In the genomic region with DNA sequence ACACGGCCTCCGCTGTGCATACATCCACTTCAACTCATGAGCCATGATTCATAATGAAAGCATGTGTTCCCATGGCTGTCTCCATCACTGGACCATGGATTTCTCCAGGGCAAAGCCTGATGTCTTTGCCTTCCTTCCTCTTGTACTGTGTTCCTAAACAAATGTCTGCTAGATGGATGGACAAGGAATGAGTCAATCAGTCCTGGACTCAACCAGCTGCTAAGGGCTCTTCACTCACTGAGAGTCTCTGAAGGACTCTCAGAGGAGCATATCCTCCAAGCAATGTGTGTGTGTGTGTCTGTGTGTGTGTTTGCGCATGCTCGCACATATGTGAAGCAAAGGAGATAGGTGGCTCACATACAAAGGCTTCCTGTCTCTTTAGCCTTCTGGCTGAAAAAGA, we compare ENCODE assay signal across 21 mouse cellular contexts.
DNase-seq lines count a peak whose midpoint lies in the region; ATAC-seq and TF ChIP-seq lines count a peak whose summit lies in the region.
"Had no signal": no experiment of that assay in that cellular context is flagged by ENCODE, and none has a peak within 500 bp of the region (broad histone marks: within the 10 kb centered on the region; RNA-seq: fewer than 3 reads in every experiment).

No protein-coding gene starts in this region.

- H3K36me3 ChIP-seq in lung, postnatal 0 days (ENCODE audit: insufficient read depth, low read length) = no peaks in the 10 kb centered on the region
- H3K36me3 ChIP-seq: embryonic facial prominence, embryonic 12.5 days; embryonic facial prominence, embryonic 15.5 days; forebrain, embryonic 15.5 days; heart, embryonic 10.5 days; hindbrain, embryonic 12.5 days; hindbrain, embryonic 15.5 days had no signal

- DNase-seq in lung, adult 18-20 months = peak; percentile 33 to 51
- DNase-seq in lung, adult 2 months = no peak
- peak; percentile 74 for DNase-seq in lung, postnatal 0 days (ENCODE audit: low spot score)
- DNase-seq in lung, postnatal 25 days (ENCODE audit: low spot score) = peak; percentile 51
- peak; percentile 48 for DNase-seq in naive thymus-derived CD4-positive, alpha-beta T cell, adult 2 months (ENCODE audit: low read depth)
- DNase-seq in yolk sac, embryonic 10.5 days (ENCODE audit: low spot score) = no peak
- DNase-seq in right cerebral cortex, postnatal 10 days (ENCODE audit: low spot score in 2 of 2) = no peak
- DNase-seq: adrenal gland, adult 2 months; adrenal gland, postnatal 14 days; cerebellum, adult 11 months; cerebellum, adult 2 months; cerebellum, adult 9-11 months; cerebellum, postnatal 25 days; gastrocnemius, postnatal 25 days; heart, adult 2 months had no signal

- peaks cover 6% of the 10 kb centered on the region for H3K4me1 ChIP-seq in lung, adult 2 months (ENCODE audit: control insufficient read depth, insufficient read depth, low read length)
- H3K4me1 ChIP-seq in lung, postnatal 0 days (ENCODE audit: insufficient read depth, low read depth, low read length) = no peaks in the 10 kb centered on the region; the same call in 1 of the 2 replicates
- H3K4me1 ChIP-seq: embryonic facial prominence, embryonic 15.5 days; forebrain, embryonic 15.5 days; hindbrain, embryonic 12.5 days; hindbrain, embryonic 15.5 days had no signal

- H3K27ac ChIP-seq in lung, postnatal 0 days (ENCODE audit: low read length) = no peak overlapping the region
- H3K27ac ChIP-seq: embryonic facial prominence, embryonic 12.5 days; embryonic facial prominence, embryonic 15.5 days; forebrain, embryonic 15.5 days; heart, adult 2 months; heart, embryonic 10.5 days; hindbrain, embryonic 12.5 days; hindbrain, embryonic 15.5 days had no signal

- H3K4me2 ChIP-seq in lung, postnatal 0 days (replicated peaks; ENCODE audit: low read depth, low read length) = no peak overlapping the region
- H3K4me2 ChIP-seq: embryonic facial prominence, embryonic 12.5 days; embryonic facial prominence, embryonic 15.5 days; forebrain, embryonic 15.5 days; hindbrain, embryonic 12.5 days; hindbrain, embryonic 15.5 days had no signal

- no peak for TF ChIP-seq POLR2A in lung, adult 2 months (IDR thresholded peaks at IDR 0.05; ENCODE audit: borderline replicate concordance, extremely low read depth, low read depth, low read length)

- peak; percentile 62 for TF ChIP-seq EP300 in lung, postnatal 0 days (IDR thresholded peaks at IDR 0.05)

- ATAC-seq in lung, postnatal 0 days = peak; percentile 85
- ATAC-seq: forebrain, embryonic 15.5 days had no signal

- no peaks in the 10 kb centered on the region for H3K27me3 ChIP-seq in lung, postnatal 0 days (replicated peaks; ENCODE audit: insufficient read depth, low read length)
- H3K27me3 ChIP-seq: embryonic facial prominence, embryonic 12.5 days; embryonic facial prominence, embryonic 15.5 days; forebrain, embryonic 15.5 days; hindbrain, embryonic 12.5 days; hindbrain, embryonic 15.5 days had no signal

- no peak overlapping the region for H3K4me3 ChIP-seq in lung, adult 2 months (replicated peaks; ENCODE audit: extremely low read depth, low read depth, low read length)
- no peak overlapping the region for H3K4me3 ChIP-seq in lung, postnatal 0 days (ENCODE audit: low read depth, low read length)
- H3K4me3 ChIP-seq: embryonic facial prominence, embryonic 12.5 days; embryonic facial prominence, embryonic 15.5 days; forebrain, embryonic 15.5 days; heart, adult 2 months; heart, embryonic 10.5 days; hindbrain, embryonic 12.5 days; hindbrain, embryonic 15.5 days had no signal

- 68% methylated on average over 4 of the region's 4 CpGs for WGBS in lung, adult 2 months
- WGBS in lung, postnatal 0 days = 60% methylated on average over 4 of the region's 4 CpGs

- no peak for TF ChIP-seq CTCF in lung, adult 2 months (IDR thresholded peaks at IDR 0.05; ENCODE audit: insufficient read depth, low read length)
- TF ChIP-seq CTCF in lung, postnatal 0 days (IDR thresholded peaks at IDR 0.05) = no peak

- no peak overlapping the region for H3K9ac ChIP-seq in lung, postnatal 0 days (replicated peaks; ENCODE audit: low read depth)
- H3K9ac ChIP-seq: embryonic facial prominence, embryonic 12.5 days; embryonic facial prominence, embryonic 15.5 days; forebrain, embryonic 15.5 days; hindbrain, embryonic 12.5 days; hindbrain, embryonic 15.5 days had no signal

- no peaks in the 10 kb centered on the region for H3K9me3 ChIP-seq in lung, postnatal 0 days (ENCODE audit: low read length)
- H3K9me3 ChIP-seq: embryonic facial prominence, embryonic 12.5 days; embryonic facial prominence, embryonic 15.5 days; forebrain, embryonic 15.5 days; heart, embryonic 10.5 days; hindbrain, embryonic 12.5 days; hindbrain, embryonic 15.5 days had no signal

Comparison
In these comparisons a context has a peak if more than half of its experiments do, and no peak if none do; other contexts are left out.
1. DNase-seq: peak in lung, adult 18-20 months (2 of 2), lung, postnatal 0 days (single experiment), lung, postnatal 25 days (single experiment) and naive thymus-derived CD4-positive, alpha-beta T cell, adult 2 months (single experiment); none in lung, adult 2 months (single experiment), yolk sac, embryonic 10.5 days (single experiment) and right cerebral cortex, postnatal 10 days (0 of 2).